Mouse (Mus musculus) embryonic facial prominence, embryonic 13.5 days (tissue): ENCODE data around the gene Rad51b. TPM values are rescaled to one million over a fixed set of nuclear protein-coding genes. Genes with fewer than 3 reads are reported as not detected.

ENCODE experiments used
- ATAC-seq: fragments of 200-750 bp; cut with Nextera tagmentation; 2 replicates; pipeline ENCODE4 v1.8.0; 2017; ENCODE audit warnings: low read depth; ENCODE audit not compliant: insufficient number of reproducible peaks, insufficient read depth, low FRiP score, low TSS enrichment
- H3K27ac ChIP-seq: fragments of 300-500 bp; sonication (generic); 2 replicates; pipeline ENCODE4 v1.5.1; 2015; ENCODE audit warnings: moderate library complexity, mild to moderate bottlenecking, inconsistent platforms
- H3K27me3 ChIP-seq: fragments of 300-500 bp; sonication (generic); 2 replicates; pipeline ENCODE4 v1.6.1; 2015; ENCODE audit warnings: mild to moderate bottlenecking, inconsistent platforms
- H3K36me3 ChIP-seq: fragments of 300-500 bp; sonication (generic); 2 replicates; pipeline ENCODE4 v1.6.1; 2015; ENCODE audit warnings: mild to moderate bottlenecking, inconsistent platforms
- H3K4me1 ChIP-seq: fragments of 300-500 bp; sonication (generic); 2 replicates; pipeline ENCODE4 v1.6.1; 2015; ENCODE audit warnings: inconsistent platforms
- H3K4me2 ChIP-seq: fragments of 300-500 bp; sonication (generic); 2 replicates; pipeline ENCODE4 v1.6.1; 2015; ENCODE audit warnings: moderate library complexity, mild to moderate bottlenecking, inconsistent platforms
- H3K4me3 ChIP-seq: fragments of 300-500 bp; sonication (generic); 2 replicates; pipeline ENCODE4 v1.5.1; 2015; ENCODE audit warnings: mild to moderate bottlenecking, inconsistent platforms
- H3K9ac ChIP-seq: fragments of 300-500 bp; sonication (generic); 2 replicates; pipeline ENCODE4 v1.6.1; 2015; ENCODE audit warnings: mild to moderate bottlenecking, inconsistent platforms
- H3K9me3 ChIP-seq: fragments of 300-500 bp; sonication (generic); 2 replicates; pipeline ENCODE4 v1.6.1; 2016; ENCODE audit warnings: inconsistent platforms
- WGBS: fragments of 180-500 bp; shearing (Covaris S2); methylation state at CpG from one replicate; pipeline ENCODE4 v1.1.7; 2015; ENCODE audit warnings: mixed read lengths; 5-methylcytosine and 5-hydroxymethylcytosine counted together
- polyA plus RNA-seq: library from polyadenylated mRNA; unstranded; fragments of >200 nt; fragmentation: Nextera tagmentation; extraction: Ambion mirVana; gene quantifications from 2 replicates; pipeline ENCODE4 v1.2.1, GENCODE M21; 2015

The Rad51b gene
- polyA plus RNA-seq, 1 experiment from 2014 or later = 8.8 TPM

GRCm38 (mm10) chr12:79382416-79382815 lies 85.3 kb downstream of the Rad51b start:
- H3K9ac ChIP-seq = no peak overlapping the region
- H3K36me3 ChIP-seq = no peaks in the 10 kb centered on the region
- ATAC-seq = no peak
- H3K27ac ChIP-seq = peak overlapping the region; percentile 85; the same call in 1 of the 2 replicates
- no peaks in the 10 kb centered on the region for H3K9me3 ChIP-seq
- H3K4me1 ChIP-seq = peaks cover 47% of the 10 kb centered on the region
- no peak overlapping the region for H3K4me2 ChIP-seq
- no peak overlapping the region for H3K4me3 ChIP-seq
- no peaks in the 10 kb centered on the region for H3K27me3 ChIP-seq
- 38% methylated on average over 2 of the region's 2 CpGs for WGBS

- Histone ChIP-seq H3K9me3 (no peaks in the 10 kb centered on the region), H3K4me3 (no peak overlapping the region), H3K4me2 (peak overlapping the region; percentile 11; the same call in 1 of the 2 replicates), H3K36me3 (no peaks in the 10 kb centered on the region), H3K9ac (no peak overlapping the region), H3K27me3 (no peaks in the 10 kb centered on the region), H3K27ac (peak overlapping the region; percentile 85), H3K4me1 (peaks cover 45% of the 10 kb centered on the region)
- ATAC-seq = no peak
- WGBS = 33% methylated on average over 3 of the region's 3 CpGs
Measured at GRCm38 (mm10) chr12:79383583-79383982, 86.5 kb downstream of the Rad51b start.

GRCm38 (mm10) chr12:79384787-79385186 lies 87.7 kb downstream of the Rad51b start:
- no peaks in the 10 kb centered on the region for H3K9me3 ChIP-seq
- H3K4me3 ChIP-seq = 0 out of 2 replicates have a peak overlapping the region, but pooled peaks have one; percentile 9
- H3K36me3 ChIP-seq = no peaks in the 10 kb centered on the region
- 17% methylated on average over 9 of the region's 9 CpGs for WGBS
- no peaks in the 10 kb centered on the region for H3K27me3 ChIP-seq
- H3K27ac ChIP-seq = peak overlapping the region; percentile 86
- ATAC-seq = no peak
- peak overlapping the region; percentile 44; the same call in 1 of the 2 replicates for H3K9ac ChIP-seq
- peak overlapping the region; percentile 32 for H3K4me2 ChIP-seq
- H3K4me1 ChIP-seq = peaks cover 54% of the 10 kb centered on the region

GRCm38 (mm10) chr12:79385199-79385598 lies 88.1 kb downstream of the Rad51b start:
- peak overlapping the region; percentile 48; the same call in 1 of the 2 replicates for H3K27ac ChIP-seq
- H3K4me3 ChIP-seq = no peak overlapping the region
- no peaks in the 10 kb centered on the region for H3K27me3 ChIP-seq
- no peaks in the 10 kb centered on the region for H3K9me3 ChIP-seq
- 61% methylated on average over 5 of the region's 5 CpGs for WGBS
- no peak for ATAC-seq
- H3K4me1 ChIP-seq = peaks cover 55% of the 10 kb centered on the region
- H3K36me3 ChIP-seq = no peaks in the 10 kb centered on the region
- H3K9ac ChIP-seq = no peak overlapping the region
- peak overlapping the region; percentile 32; the same call in 1 of the 2 replicates for H3K4me2 ChIP-seq

- H3K4me1 ChIP-seq = peaks cover 37% of the 10 kb centered on the region
- no peak overlapping the region for H3K9ac ChIP-seq
- H3K27ac ChIP-seq = no peak overlapping the region
- no peaks in the 10 kb centered on the region for H3K9me3 ChIP-seq
- no peak for ATAC-seq
- 76% methylated on average over 6 of the region's 6 CpGs for WGBS
- no peak overlapping the region for H3K4me2 ChIP-seq
- no peaks in the 10 kb centered on the region for H3K36me3 ChIP-seq
- H3K4me3 ChIP-seq = no peak overlapping the region
- H3K27me3 ChIP-seq = no peaks in the 10 kb centered on the region
Measured at GRCm38 (mm10) chr12:79387886-79388285, 90.8 kb downstream of the Rad51b start.

GRCm38 (mm10) chr12:79389251-79389650 lies 92.2 kb downstream of the Rad51b start:
- Histone ChIP-seq H3K4me2 (no peak overlapping the region), H3K9me3 (no peaks in the 10 kb centered on the region), H3K4me3 (no peak overlapping the region), H3K36me3 (no peaks in the 10 kb centered on the region), H3K9ac (no peak overlapping the region), H3K4me1 (peaks cover 29% of the 10 kb centered on the region), H3K27me3 (no peaks in the 10 kb centered on the region), H3K27ac (peak overlapping the region; percentile 72)
- ATAC-seq = no peak
- 46% methylated on average over 3 of the region's 3 CpGs for WGBS

GRCm38 (mm10) chr12:79389971-79390370 lies 92.9 kb downstream of the Rad51b start:
- no peak overlapping the region for H3K4me3 ChIP-seq
- H3K9me3 ChIP-seq = no peaks in the 10 kb centered on the region
- H3K27me3 ChIP-seq = no peaks in the 10 kb centered on the region
- H3K36me3 ChIP-seq = no peaks in the 10 kb centered on the region
- peaks cover 22% of the 10 kb centered on the region for H3K4me1 ChIP-seq
- H3K27ac ChIP-seq = peak overlapping the region; percentile 72; the same call in 1 of the 2 replicates
- no peak for ATAC-seq
- no peak overlapping the region for H3K9ac ChIP-seq
- no peak overlapping the region for H3K4me2 ChIP-seq

- Histone ChIP-seq H3K4me3 (no peak overlapping the region), H3K27me3 (no peaks in the 10 kb centered on the region), H3K4me2 (no peak overlapping the region), H3K9me3 (no peaks in the 10 kb centered on the region), H3K9ac (no peak overlapping the region), H3K36me3 (no peaks in the 10 kb centered on the region), H3K27ac (no peak overlapping the region), H3K4me1 (peaks cover 12% of the 10 kb centered on the region)
- no peak for ATAC-seq
- whole genome bisulfite sequencing = 52% methylated on average over 2 of the region's 2 CpGs
Measured at GRCm38 (mm10) chr12:79393636-79394035, 96.6 kb downstream of the Rad51b start.

- ATAC-seq = no peak
- Histone ChIP-seq H3K27ac (no peak overlapping the region), H3K4me3 (no peak overlapping the region), H3K27me3 (no peaks in the 10 kb centered on the region), H3K9me3 (no peaks in the 10 kb centered on the region), H3K9ac (no peak overlapping the region), H3K4me1 (peaks cover 3% of the 10 kb centered on the region), H3K4me2 (no peak overlapping the region), H3K36me3 (no peaks in the 10 kb centered on the region)
- WGBS = 68% methylated on average over 3 of the region's 3 CpGs
Measured at GRCm38 (mm10) chr12:79403992-79404391, 106.9 kb downstream of the Rad51b start.

GRCm38 (mm10) chr12:79404494-79404893 lies 107.4 kb downstream of the Rad51b start:
- Histone ChIP-seq H3K4me3 (no peak overlapping the region), H3K4me2 (no peak overlapping the region), H3K9me3 (no peaks in the 10 kb centered on the region), H3K9ac (no peak overlapping the region), H3K27ac (no peak overlapping the region), H3K27me3 (no peaks in the 10 kb centered on the region), H3K4me1 (peaks cover 3% of the 10 kb centered on the region), H3K36me3 (no peaks in the 10 kb centered on the region)
- WGBS = 49% methylated on average over 1 of the region's 1 CpGs
- no peak for ATAC-seq

- ATAC-seq = no peak
Measured at GRCm38 (mm10) chr12:79408677-79409076, 111.6 kb downstream of the Rad51b start.

GRCm38 (mm10) chr12:79409126-79409860 lies 112.2 kb downstream of the Rad51b start:
- no peak overlapping the region for H3K9ac ChIP-seq
- H3K27ac ChIP-seq = no peak overlapping the region; the same call in 1 of the 2 replicates
- no peak overlapping the region for H3K4me3 ChIP-seq
- ATAC-seq = no peak
- H3K4me1 ChIP-seq = peaks cover 7% of the 10 kb centered on the region
- no peaks in the 10 kb centered on the region for H3K27me3 ChIP-seq
- H3K9me3 ChIP-seq = no peaks in the 10 kb centered on the region
- no peaks in the 10 kb centered on the region for H3K36me3 ChIP-seq
- H3K4me2 ChIP-seq = no peak overlapping the region
- WGBS = 35% methylated on average over 4 of the region's 4 CpGs

More at GRCm38 (mm10) chr12:79408677-79409076, 111.6 kb downstream of the Rad51b start:
- H3K9ac ChIP-seq = no peak overlapping the region
- no peaks in the 10 kb centered on the region for H3K27me3 ChIP-seq
- no peaks in the 10 kb centered on the region for H3K9me3 ChIP-seq
- H3K4me3 ChIP-seq = no peak overlapping the region
- H3K4me2 ChIP-seq = no peak overlapping the region
- no peak overlapping the region for H3K27ac ChIP-seq
- H3K36me3 ChIP-seq = no peaks in the 10 kb centered on the region
- WGBS = 49% methylated on average over 2 of the region's 2 CpGs
- H3K4me1 ChIP-seq = peaks cover 7% of the 10 kb centered on the region
